32 mouse cellular contexts compared by ENCODE assay signal in genomic region chr1:156284207-156284606, GRCm38 (mm10). TPM values are rescaled to one million over a fixed set of nuclear protein-coding genes. Genes with fewer than 3 reads are reported as not detected.
A peak's percentile ranks its signal among the peaks of the same experiment; 100 is the strongest.
DNase-seq lines count a peak whose midpoint lies in the region; ATAC-seq and TF ChIP-seq lines count a peak whose summit lies in the region.
"Had no signal": no experiment of that assay in that cellular context is flagged by ENCODE, and none has a peak within 500 bp of the region (broad histone marks: within the 10 kb centered on the region; RNA-seq: fewer than 3 reads in every experiment).

No protein-coding gene starts in this region.

- peak overlapping the region; percentile 39 for H3K27ac ChIP-seq in thymus, adult 2 months (ENCODE audit: control insufficient read depth, insufficient read depth, low read length)
- H3K27ac ChIP-seq in forebrain, embryonic 14.5 days (ENCODE audit: low read depth, low read length) = no peak overlapping the region
- no peak overlapping the region for H3K27ac ChIP-seq in limb, embryonic 10.5 days
- H3K27ac ChIP-seq: hindbrain, embryonic 12.5 days; hindbrain, postnatal 0 days; intestine, embryonic 15.5 days; limb, embryonic 13.5 days; lung, embryonic 15.5 days; midbrain, embryonic 13.5 days; neural tube, embryonic 15.5 days had no signal

- H3K4me1 ChIP-seq in thymus, adult 2 months (replicated peaks; ENCODE audit: control insufficient read depth, insufficient read depth, low read length) = peaks cover 22% of the 10 kb centered on the region
- no peaks in the 10 kb centered on the region for H3K4me1 ChIP-seq in forebrain, embryonic 14.5 days (ENCODE audit: control insufficient read depth, insufficient read depth, low read length)
- H3K4me1 ChIP-seq in limb, embryonic 10.5 days = no peaks in the 10 kb centered on the region
- H3K4me1 ChIP-seq: hindbrain, embryonic 12.5 days; intestine, embryonic 15.5 days; limb, embryonic 13.5 days; lung, embryonic 15.5 days; midbrain, embryonic 13.5 days; neural tube, embryonic 15.5 days had no signal

- peaks cover 29% of the 10 kb centered on the region for H3K36me3 ChIP-seq in thymus, adult 2 months (ENCODE audit: control insufficient read depth, insufficient read depth, low read length)
- no peaks in the 10 kb centered on the region for H3K36me3 ChIP-seq in forebrain, embryonic 14.5 days (ENCODE audit: control insufficient read depth, insufficient read depth, low read length)
- H3K36me3 ChIP-seq in limb, embryonic 10.5 days = no peaks in the 10 kb centered on the region
- H3K36me3 ChIP-seq: G1E; hindbrain, embryonic 12.5 days; intestine, embryonic 15.5 days; limb, embryonic 13.5 days; lung, embryonic 15.5 days; midbrain, embryonic 13.5 days; neural tube, embryonic 15.5 days had no signal

- ATAC-seq in common myeloid progenitor, adult 5-6 weeks (replicated peaks; ENCODE audit: low read depth, poor library complexity, severe bottlenecking) = peak; percentile 73
- ATAC-seq in forebrain, embryonic 14.5 days = no peak
- ATAC-seq: forebrain, postnatal 0 days; hindbrain, postnatal 0 days; intestine, embryonic 15.5 days; midbrain, embryonic 13.5 days had no signal

- peak; percentile 24 for DNase-seq in thymus, adult 2 months
- DNase-seq in thymus, postnatal 10 days (ENCODE audit: low spot score in 2 of 2) = no peak
- DNase-seq in thymus, postnatal 0 days (ENCODE audit: low spot score) = peak; percentile 37
- DNase-seq in forebrain, embryonic 14.5 days (ENCODE audit: low spot score) = no peak
- DNase-seq in gastrocnemius, postnatal 10 days = no peak
- DNase-seq in limb, embryonic 10.5 days (ENCODE audit: low spot score) = no peak
- DNase-seq: adrenal gland, postnatal 36 days; cerebellum, adult 18-20 months; forebrain, postnatal 0 days; gastrocnemius, postnatal 14 days; heart, postnatal 10 days; kidney, adult 2 months; kidney, postnatal 36 days; retina, postnatal 1 day; spleen, adult 18-20 months had no signal

- H3K4me2 ChIP-seq in forebrain, embryonic 14.5 days (ENCODE audit: low read length) = no peak overlapping the region
- H3K4me2 ChIP-seq: heart, embryonic 11.5 days; hindbrain, embryonic 12.5 days; intestine, embryonic 15.5 days; limb, embryonic 13.5 days; liver, embryonic 11.5 days; lung, embryonic 15.5 days; midbrain, embryonic 13.5 days; neural tube, embryonic 15.5 days had no signal

- no peak overlapping the region for H3K4me3 ChIP-seq in thymus, adult 2 months (ENCODE audit: control insufficient read depth, insufficient read depth, low read length)
- no peak overlapping the region for H3K4me3 ChIP-seq in forebrain, embryonic 14.5 days (ENCODE audit: low read depth, low read length)
- no peak overlapping the region for H3K4me3 ChIP-seq in limb, embryonic 10.5 days
- H3K4me3 ChIP-seq: erythroblast, embryonic 14.5 days; hindbrain, embryonic 12.5 days; intestine, embryonic 15.5 days; limb, embryonic 13.5 days; lung, embryonic 15.5 days; megakaryocyte, embryonic 14.5 days; midbrain, embryonic 13.5 days; neural tube, embryonic 15.5 days had no signal

- no peak overlapping the region for H3K9ac ChIP-seq in forebrain, embryonic 14.5 days (ENCODE audit: low read length)
- H3K9ac ChIP-seq: forebrain, postnatal 0 days; hindbrain, embryonic 12.5 days; intestine, embryonic 15.5 days; limb, embryonic 13.5 days; lung, embryonic 15.5 days; midbrain, embryonic 13.5 days; neural tube, embryonic 15.5 days had no signal

- H3K27me3 ChIP-seq in thymus, adult 2 months (ENCODE audit: control insufficient read depth, insufficient read depth, low read length) = no peaks in the 10 kb centered on the region
- H3K27me3 ChIP-seq in forebrain, embryonic 14.5 days (replicated peaks; ENCODE audit: control insufficient read depth, insufficient read depth, low read length) = no peaks in the 10 kb centered on the region
- no peaks in the 10 kb centered on the region for H3K27me3 ChIP-seq in limb, embryonic 10.5 days (ENCODE audit: low read depth, poor library complexity, severe bottlenecking)
- H3K27me3 ChIP-seq: hindbrain, embryonic 12.5 days; intestine, embryonic 15.5 days; limb, embryonic 13.5 days; lung, embryonic 15.5 days; midbrain, embryonic 13.5 days; neural tube, embryonic 15.5 days had no signal

- H3K9me3 ChIP-seq in forebrain, embryonic 14.5 days (replicated peaks; ENCODE audit: control insufficient read depth, low read length) = no peaks in the 10 kb centered on the region
- no peaks in the 10 kb centered on the region for H3K9me3 ChIP-seq in limb, embryonic 10.5 days (replicated peaks)
- H3K9me3 ChIP-seq: G1E; hindbrain, embryonic 12.5 days; intestine, embryonic 15.5 days; limb, embryonic 13.5 days; lung, embryonic 15.5 days; megakaryocyte, embryonic 14.5 days; midbrain, embryonic 13.5 days; neural tube, embryonic 15.5 days had no signal

- WGBS in thymus, adult 2 months = 7% methylated on average over 10 of the region's 10 CpGs
- WGBS in forebrain, embryonic 14.5 days = 86% methylated on average over 10 of the region's 10 CpGs
- WGBS in limb, embryonic 10.5 days = 82% methylated on average over 10 of the region's 10 CpGs

- TF ChIP-seq POLR2A in thymus, adult 2 months (IDR thresholded peaks at IDR 0.05; ENCODE audit: control insufficient read depth, extremely low read depth, insufficient read depth, low read length, poor library complexity) = no peak

- TF ChIP-seq CTCF in thymus, adult 2 months (IDR thresholded peaks at IDR 0.05; ENCODE audit: borderline replicate concordance, control insufficient read depth, extremely low read depth, insufficient read depth, low read length, poor library complexity) = no peak

RNA-seq across cellular contexts. Expression of gene Tdrd5, which starts 19.3 kb away (rescaled TPM):
- polyA plus RNA-seq in thymus, adult 2 months (2012; rRNA removed) = 24.0 and 33.0 TPM in 2 replicates
- 0.18 TPM in 1 of 2 replicates, not detected in the other for total RNA-seq in common myeloid progenitor, adult 5-6 weeks (2017)
- polyA plus RNA-seq in thymus, postnatal 0 days (2015; fragmentation: Nextera tagmentation; extraction: Ambion mirVana) = 20.7 and 24.0 TPM in 2 replicates
- polyA plus RNA-seq in forebrain, embryonic 14.5 days (2014; fragmentation: Nextera tagmentation; extraction: Ambion mirVana) = 0.20 and 0.38 TPM in 2 replicates
- total RNA-seq in gastrocnemius, postnatal 10 days (2021) = not detected
- polyA plus RNA-seq in limb, embryonic 10.5 days (2016; fragmentation: Nextera tagmentation; extraction: Ambion mirVana) = 0.10 TPM in 1 of 2 replicates, not detected in the other
- total RNA-seq: gastrocnemius, postnatal 14 days; granulocyte monocyte progenitor cell, adult 5-6 weeks had no signal
- polyA plus RNA-seq: heart, embryonic 11.5 days had no signal

RNA-seq across cellular contexts. Expression of gene Nphs2, which starts 26.3 kb away (rescaled TPM):
- polyA plus RNA-seq in thymus, adult 2 months (2012; rRNA removed) = 3.3 and 3.7 TPM in 2 replicates
- total RNA-seq in common myeloid progenitor, adult 5-6 weeks (2017) = not detected in 2 replicates
- 3.4 and 4.6 TPM in 2 replicates for polyA plus RNA-seq in thymus, postnatal 0 days (2015; fragmentation: Nextera tagmentation; extraction: Ambion mirVana)
- 0.51 and 0.82 TPM in 2 replicates for polyA plus RNA-seq in forebrain, embryonic 14.5 days (2014; fragmentation: Nextera tagmentation; extraction: Ambion mirVana)
- total RNA-seq in gastrocnemius, postnatal 10 days (2021) = not detected
- not detected in 2 replicates for polyA plus RNA-seq in limb, embryonic 10.5 days (2016; fragmentation: Nextera tagmentation; extraction: Ambion mirVana)
- total RNA-seq: adrenal gland, adult 18-20 months; adrenal gland, postnatal 36 days; G1E; granulocyte monocyte progenitor cell, adult 5-6 weeks had no signal
- polyA plus RNA-seq: erythroblast, embryonic 14.5 days; G1E; heart, embryonic 11.5 days; intestine, embryonic 15.5 days; limb, embryonic 13.5 days; liver, embryonic 11.5 days; liver, embryonic 16.5 days; lung, embryonic 15.5 days; stomach, embryonic 16.5 days had no signal

Comparison
In these comparisons a context has a peak if more than half of its experiments do, and no peak if none do; other contexts are left out.
1. DNase-seq: peak in thymus, adult 2 months (single experiment) and thymus, postnatal 0 days (single experiment); none in thymus, postnatal 10 days (0 of 2), forebrain, embryonic 14.5 days (single experiment), gastrocnemius, postnatal 10 days (single experiment) and limb, embryonic 10.5 days (single experiment).
2. RNA of gene Tdrd5, which starts 19.3 kb away (polyA plus RNA-seq): 20.7 to 24.0 TPM in thymus, postnatal 0 days and 24.0 to 33.0 TPM in thymus, adult 2 months; 0.20 to 0.38 TPM in forebrain, embryonic 14.5 days and 0.10 TPM in limb, embryonic 10.5 days; every median in the first group is over 10 times any median in the second.